Mouse (Mus musculus): ENCODE data around the gene Ccdc126.

Gene Ccdc126

DNA sequence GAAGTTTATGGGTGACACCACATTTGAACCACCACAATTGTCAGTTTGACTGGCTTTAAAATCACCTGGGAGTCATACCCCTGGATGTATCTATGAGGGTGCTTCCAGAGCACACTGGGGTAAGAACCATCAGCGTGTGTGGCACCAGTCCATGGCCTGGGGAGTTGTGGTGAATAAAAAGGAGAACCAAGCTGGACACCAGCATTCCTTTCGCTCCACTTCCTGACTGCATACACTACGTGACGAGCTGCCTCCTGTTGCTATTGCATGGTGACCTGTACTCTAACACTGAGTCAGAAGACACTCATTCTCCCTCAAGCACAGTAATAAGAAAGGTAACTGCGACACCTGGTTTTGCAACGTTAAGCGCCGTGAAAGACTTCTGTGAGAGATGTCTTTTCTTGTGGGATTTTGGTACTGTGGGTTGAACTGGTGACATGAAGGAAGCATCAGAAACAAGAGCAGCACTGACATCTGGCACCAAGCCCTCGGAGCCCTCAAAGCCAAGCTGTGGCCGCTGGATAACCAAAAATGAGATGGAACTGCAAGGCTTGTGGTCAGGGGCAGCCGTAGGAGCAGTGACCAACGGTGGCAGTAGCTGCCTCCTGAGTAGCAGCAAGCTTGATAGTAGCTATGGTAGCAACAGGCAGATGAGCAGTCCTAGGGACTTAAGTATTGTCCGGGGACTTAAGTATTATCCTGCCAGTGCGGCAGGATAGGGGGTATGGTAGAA lies 24.8 kb downstream of the Ccdc126 start:
- DNase-seq (ENCODE audit: low read depth, low spot score) = no peak

DNA sequence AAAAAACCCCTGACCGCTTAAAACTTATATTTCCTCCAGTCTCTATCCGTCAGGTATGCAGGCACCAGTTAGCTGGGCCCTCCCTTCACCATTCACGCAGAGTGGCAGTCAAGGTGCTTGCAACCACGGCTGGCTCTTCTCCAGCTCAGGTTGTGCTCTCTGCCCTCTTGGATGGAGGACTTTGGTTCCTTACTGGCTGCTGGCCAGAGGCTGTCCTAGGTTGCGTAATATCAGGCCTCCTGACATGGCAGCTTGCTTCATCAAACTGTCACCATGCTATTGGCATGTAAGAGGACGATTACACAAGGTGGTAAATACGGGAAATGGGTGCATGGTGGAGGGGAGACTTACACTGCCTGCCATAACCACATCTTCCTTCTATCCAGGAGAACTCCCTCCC lies 30.8 kb downstream of the Ccdc126 start:
- no peak for DNase-seq (ENCODE audit: low read depth, low spot score)

DNA sequence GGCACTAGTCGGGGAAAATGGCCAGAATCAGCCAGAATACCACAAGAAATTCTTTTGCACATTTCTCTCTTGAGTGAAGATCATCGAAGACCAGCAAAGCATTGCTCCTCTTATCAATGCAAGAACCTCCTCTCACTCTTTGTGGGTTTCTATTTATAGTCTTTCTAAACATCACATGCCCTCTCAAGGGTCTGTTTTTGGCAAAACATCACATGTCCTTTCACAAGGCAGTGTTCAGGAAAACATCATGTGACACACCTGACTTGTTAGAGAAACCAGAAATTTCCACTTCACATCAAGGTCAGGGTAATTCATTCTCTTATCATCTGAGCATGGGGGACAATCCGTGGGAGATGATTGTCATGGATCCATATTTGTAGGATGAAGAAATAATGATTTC lies 35.5 kb downstream of the Ccdc126 start:
- no peak for DNase-seq (ENCODE audit: low read depth, low spot score)

DNA sequence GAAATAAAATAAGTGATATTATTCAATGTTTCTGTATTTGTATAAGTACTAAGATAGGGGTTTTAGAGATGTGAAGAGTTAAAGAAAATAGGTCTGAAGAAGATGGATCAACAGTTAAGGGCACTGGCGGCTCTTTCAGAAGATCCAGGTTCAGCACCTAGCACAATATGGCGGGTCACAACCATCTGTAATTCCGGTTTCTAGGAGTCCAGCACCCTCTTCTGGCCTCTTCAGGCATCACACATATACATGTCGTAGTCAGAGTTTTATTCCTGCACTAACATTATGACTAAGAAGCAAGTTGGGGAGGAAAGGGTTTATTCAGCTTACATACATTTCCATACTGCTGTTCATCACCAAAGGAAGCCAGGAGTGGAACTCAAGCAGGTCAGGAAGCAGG lies 36.1 kb downstream of the Ccdc126 start:
- DNase-seq (ENCODE audit: low read depth, low spot score) = no peak

DNA sequence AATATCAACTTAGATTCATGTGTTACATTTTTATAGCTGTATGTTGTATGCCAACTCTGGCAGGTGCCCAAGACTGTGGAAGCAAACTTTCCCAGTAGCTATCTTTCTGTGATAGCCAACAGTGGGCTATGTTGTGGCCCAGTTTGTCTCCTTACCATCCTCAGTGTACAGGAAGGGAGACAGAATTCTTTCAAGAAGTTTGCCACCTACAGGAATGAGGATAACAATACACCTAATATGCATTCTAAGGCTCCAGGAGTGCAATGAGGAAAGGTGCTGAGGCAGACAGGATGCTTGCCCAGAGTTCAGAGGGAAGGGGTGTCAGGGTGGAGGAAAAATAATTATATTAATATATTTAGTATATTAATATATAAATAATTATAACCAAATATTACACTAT lies 41.3 kb downstream of the Ccdc126 start:
- DNase-seq (ENCODE audit: low read depth, low spot score) = no peak

DNA sequence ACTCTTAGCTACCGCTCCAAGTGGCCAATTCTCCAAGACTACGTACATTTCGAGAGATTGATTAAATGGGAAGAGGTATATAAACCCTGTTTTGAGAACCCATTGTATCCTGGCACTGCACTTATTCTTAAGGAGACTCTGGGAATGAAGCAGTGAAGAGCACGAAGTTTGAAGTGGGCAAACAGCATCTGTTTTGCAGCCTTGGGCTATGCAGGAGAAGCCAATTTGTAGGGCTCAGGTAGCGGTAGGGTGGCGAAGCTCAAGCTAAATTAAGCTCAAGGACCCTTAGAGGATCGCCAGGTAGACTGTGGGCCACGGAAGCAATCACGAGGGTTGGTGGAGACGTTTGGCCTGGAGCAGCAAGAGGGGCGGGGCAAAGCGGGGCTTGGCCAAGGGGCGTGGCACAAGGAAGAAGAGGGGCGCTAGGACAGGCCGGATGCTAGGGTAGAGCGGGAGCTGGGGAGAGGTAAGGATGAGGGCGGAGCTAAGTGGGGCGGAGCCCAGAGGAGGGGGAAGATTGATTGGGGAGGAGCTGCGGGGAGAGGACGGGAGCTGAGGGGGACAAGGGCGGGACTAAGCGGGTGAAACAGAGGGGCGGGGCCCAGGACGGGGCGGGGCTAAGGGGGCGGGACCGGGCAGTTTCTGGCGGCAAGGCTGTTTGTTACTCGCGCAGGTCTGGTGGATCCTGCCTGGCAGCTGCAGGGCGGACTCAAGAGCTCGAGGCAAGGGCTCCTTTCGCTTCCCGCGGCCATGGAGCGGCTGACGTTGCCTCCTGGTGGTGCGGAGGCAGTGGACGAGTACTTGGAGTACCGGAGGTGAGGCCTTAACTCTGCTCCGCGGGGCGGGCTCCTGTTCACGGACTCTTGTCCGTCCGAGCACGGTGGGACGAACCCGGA lies 48.3 kb downstream of the Ccdc126 start, which contains the start of gene Fam221a:
Gene Fam221a, plus strand, starts transcription at position 581 of the 896 bp plus-strand sequence.
- DNase-seq (ENCODE audit: low read depth, low spot score) = peak; percentile 64

DNA sequence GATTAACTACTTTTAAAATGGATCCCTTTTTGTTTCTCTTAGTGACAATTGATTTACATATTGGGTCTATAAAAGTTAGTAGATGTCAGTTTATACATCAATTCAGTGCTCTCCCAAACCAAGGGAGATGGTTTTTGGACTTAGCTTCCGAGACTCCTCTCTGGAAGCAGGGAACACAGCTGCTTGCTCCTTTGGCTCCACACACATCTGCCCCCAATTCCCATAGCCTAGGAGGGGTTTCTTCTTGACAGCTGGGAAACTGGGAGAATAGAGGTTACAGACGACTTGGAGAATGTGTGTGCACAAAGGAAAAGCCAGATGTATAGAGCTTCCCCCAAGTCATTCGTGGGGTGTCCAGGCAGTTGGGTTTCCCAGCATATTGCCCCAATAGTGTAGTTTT lies 49.1 kb downstream of the Ccdc126 start:
- DNase-seq (ENCODE audit: low read depth, low spot score) = no peak

DNA sequence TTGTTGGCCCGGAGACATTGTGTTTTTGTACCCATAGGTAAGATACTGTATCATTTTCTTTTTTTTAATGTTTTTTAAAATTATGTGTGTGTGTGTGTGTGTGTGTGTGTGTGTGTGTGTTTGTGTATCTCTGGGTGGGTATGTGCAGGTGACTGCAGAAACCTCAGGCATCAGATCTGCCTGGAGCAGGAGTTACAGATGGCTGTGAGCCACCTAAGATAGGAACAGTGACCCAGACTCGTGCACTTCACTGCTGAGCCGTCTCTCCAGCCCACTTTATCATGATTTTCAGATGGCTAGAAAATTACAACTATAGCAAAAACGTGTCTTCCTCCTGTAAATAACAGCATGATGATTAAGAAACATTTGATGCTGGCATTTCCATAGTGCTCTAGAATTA lies 53.6 kb downstream of the Ccdc126 start:
- no peak for DNase-seq (ENCODE audit: low read depth, low spot score)

DNA sequence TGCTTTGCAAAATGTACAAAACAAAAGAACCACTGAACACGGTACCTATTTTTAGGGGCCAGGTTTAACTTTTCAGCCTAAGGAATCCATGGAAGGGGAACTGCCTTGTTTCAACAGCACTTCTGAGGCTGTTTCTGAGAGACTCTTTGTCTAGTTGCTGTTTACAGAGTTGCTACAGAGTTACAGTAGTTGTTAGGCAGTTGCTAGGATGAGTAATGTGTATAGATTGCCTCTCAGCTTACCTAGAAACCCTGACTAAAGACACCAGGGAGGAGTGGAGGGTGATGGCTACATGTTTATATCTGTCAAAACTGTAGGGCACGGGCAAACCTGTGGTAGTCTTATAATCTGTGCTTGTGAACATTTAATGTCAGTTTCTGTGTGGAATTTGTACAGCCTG lies 54.9 kb downstream of the Ccdc126 start:
- DNase-seq (ENCODE audit: low read depth, low spot score) = no peak

DNA sequence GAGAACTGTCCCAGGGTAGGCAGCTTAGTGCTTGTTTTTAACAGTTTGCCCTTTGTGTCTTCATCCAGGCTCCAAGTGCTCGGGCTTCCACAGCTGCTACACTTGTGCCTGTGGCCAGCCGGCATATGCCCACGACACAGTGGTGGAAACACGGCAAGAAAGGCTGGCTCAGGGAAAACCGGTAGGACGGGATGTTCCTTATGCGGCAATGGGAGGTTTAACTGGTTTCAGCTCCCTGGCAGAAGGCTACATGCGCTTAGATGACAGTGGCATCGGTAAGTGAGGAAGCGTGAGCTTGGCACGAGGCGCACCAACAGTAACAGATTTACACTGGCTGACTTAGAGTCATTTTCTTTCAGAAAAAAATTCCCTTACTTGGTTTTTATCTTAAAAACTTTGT lies 59.3 kb downstream of the Ccdc126 start:
- DNase-seq (ENCODE audit: low read depth, low spot score) = no peak
